Mouse (Mus musculus) cerebellum, postnatal 4 days (tissue): ENCODE measurements around the gene Vps52.
"Not testable (repeated sequence)": the region's sequence is repeated elsewhere in the genome, so short reads cannot be mapped to it uniquely, and the experiment has no call there.

ENCODE experiments used
- DNase-seq, 2 experiments: peaks; one replicate each; pipeline ENCODE4 v3.0.0; 2022; ENCODE audit warnings: low spot score in 2 of 2, mixed read lengths in 1 of 2

The Vps52 gene

DNA sequence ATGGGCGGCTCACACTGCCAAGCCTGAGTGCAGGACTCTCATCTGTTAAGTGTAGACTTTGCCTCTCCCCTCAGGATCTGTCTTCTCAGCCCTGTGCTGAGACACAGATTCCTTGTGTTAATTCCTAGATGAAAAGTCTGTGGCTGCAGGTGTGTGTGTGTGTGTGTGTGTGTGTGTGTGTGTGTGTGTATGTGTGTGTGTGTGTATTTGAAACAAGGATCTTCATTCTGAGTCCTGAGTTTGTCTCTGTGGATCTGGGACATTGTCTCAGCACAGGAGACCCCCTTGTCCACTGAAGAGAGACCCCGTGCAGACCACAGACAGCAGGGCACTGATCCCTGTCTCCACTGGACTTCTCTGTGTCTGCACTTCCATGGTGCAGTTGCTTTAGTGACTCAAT, 45.2 kb downstream of the Vps52 start:
- DNase-seq, result not testable (repeated sequence)

DNA sequence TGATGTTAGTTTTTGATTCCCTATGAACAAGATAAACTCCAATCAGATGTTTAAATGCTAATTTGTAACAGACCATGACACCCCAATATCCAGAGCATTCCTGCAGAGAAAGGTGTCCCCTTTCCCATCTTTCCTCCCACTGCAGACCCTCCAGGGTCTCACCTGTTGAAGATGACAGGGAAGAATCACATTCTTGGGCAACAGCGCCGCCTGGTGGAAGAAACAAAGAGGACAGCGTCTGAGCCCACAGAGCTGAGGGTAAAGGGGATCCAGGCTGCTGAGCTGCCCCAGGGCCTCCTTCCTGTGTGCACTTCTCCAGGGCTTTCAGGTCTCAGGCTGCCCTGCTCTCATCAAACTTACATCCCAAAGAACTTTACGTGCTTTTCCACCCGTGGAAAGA, 47.8 kb downstream of the Vps52 start:
- DNase-seq, result peak in 1 of 2 experiments; percentile 47

DNA sequence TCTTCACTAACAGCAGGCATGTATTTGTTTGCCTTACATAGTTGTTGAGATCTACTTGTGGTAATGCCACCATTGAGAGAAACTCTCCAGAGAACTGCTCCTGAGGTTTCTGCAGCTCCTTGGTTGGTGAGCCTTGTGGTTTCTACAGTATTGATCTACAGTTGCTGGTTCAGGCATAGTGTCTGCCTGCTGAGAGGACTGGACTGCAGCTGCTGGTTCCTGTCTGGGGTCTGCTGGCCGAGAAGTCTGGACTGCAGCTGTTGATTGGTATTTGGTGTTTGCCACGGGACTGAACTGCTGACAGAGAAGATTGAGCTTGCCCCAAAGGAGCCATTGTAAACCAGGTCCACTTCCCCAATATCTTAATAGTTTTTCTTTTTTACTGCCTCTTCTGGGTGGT, 51.0 kb downstream of the Vps52 start:
- DNase-seq, result no peak

DNA sequence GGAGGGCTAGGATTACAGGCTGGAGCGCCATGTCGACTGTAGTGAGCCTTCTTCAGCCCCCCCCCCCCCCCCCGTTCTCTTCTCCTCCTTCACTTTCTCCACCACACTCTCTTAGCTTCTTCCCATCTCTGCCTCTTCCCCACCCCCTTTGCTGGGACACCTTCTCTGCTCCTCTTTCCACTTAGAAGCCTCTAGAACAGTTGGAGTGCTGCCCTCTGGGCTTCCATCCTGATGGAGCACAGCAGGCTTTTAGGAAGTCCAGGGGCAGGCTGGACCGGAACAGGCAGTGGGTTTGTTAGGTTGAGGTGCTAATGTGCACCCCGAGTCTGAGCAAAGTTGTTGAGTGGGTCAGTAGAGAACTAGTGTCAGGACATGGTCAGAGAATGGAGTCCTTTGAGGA, 54.5 kb downstream of the Vps52 start:
- no peak for DNase-seq

DNA sequence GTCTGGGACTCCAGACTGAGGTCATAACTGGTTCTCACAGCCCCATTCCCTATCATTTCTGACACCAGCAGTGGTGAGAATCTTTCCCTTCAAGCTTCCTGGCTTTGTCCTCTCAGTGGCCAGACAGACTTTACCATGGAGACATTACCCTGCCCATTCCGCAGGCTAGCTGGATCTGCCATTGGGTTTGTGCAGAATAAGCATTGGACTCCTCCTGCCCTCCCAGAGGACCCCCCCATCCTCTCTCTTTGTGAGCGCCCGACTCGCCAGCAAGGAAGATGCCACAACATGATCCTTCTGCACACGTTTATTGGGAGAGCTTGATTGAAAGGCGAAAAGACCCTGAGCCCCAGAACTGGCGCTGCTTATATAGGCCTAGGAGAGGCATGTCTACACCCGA, 57.8 kb downstream of the Vps52 start:
- no peak for DNase-seq
